Mouse (Mus musculus): ENCODE results near the gene Rora.

DNA sequence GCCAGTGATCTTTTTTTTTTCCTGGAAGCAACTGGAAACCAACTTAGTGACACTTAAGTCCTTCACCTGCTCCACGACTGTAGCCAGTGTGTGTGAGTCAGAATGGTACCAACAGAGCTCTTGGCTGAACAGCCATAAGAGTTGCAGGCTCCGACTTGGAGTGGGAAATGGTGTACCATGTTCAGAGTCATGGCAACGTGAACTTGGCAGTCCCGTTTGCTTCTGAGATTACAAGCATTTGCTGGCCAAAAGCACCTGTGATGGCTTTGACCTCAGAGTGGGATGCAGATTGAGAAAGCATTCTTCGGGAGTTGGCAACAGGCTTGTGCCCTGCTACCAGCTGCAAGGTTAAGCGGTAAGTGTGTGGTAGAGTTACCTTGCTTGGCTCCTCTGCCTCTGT, 574.2 kb downstream of the Rora start:
- TF ChIP-seq CTCF (IDR thresholded peaks at IDR 0.05; ENCODE audit: control insufficient read depth, insufficient read depth, insufficient replicate concordance, low read depth, low read length) (no peak), POLR2A (IDR thresholded peaks at IDR 0.05; ENCODE audit: control insufficient read depth, low read depth, low read length) (no peak)
